Mouse (Mus musculus): ENCODE measurements around the gene Cuedc1. TPM values are rescaled to one million over a fixed set of nuclear protein-coding genes. Genes with fewer than 3 reads are reported as not detected.

Gene Cuedc1
- polyA plus RNA-seq, 1 experiment from 2014 or later, result 11.4 TPM

- no peak for DNase-seq (ENCODE audit: low spot score)
Observed at GRCm38 (mm10) chr11:88234789-88235188, 136.9 kb downstream of the Cuedc1 start.

GRCm38 (mm10) chr11:88235221-88236203 lies 137.7 kb downstream of the Cuedc1 start:
- DNase-seq (ENCODE audit: low spot score), result no peak

GRCm38 (mm10) chr11:88240275-88240674 lies 142.4 kb downstream of the Cuedc1 start:
- DNase-seq (ENCODE audit: low spot score), result no peak

DNA sequence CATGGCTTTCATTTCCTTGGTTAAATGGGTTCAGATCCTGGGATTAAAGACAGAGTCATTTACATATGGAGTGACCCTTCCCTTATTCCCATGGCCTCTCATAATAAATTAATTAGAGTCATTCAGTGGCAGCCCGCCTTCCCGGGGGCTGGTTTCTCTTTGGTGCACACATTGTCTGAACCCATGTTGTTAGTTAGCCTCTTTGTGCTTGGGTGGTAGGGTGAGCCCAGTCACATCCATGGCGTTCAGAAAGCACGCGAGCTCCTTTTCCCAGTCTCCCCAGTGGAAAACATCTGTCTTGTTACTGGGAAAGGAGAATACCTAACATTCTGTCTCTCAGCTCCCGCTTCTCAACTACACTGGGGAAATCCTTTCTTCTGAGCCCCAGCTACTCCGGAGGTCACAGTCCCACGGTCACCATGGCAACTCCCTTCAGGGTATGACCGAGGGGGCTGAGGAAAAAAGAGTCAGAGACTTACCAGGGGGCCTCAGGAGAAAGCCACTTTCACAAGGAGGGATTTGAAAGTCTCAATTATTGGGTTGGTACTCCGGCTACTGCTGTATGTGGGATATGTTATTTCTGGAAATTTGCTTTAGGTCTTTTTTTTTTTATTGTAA lies 143.0 kb downstream of the Cuedc1 start:
- DNase-seq (ENCODE audit: low spot score), result no peak

DNA sequence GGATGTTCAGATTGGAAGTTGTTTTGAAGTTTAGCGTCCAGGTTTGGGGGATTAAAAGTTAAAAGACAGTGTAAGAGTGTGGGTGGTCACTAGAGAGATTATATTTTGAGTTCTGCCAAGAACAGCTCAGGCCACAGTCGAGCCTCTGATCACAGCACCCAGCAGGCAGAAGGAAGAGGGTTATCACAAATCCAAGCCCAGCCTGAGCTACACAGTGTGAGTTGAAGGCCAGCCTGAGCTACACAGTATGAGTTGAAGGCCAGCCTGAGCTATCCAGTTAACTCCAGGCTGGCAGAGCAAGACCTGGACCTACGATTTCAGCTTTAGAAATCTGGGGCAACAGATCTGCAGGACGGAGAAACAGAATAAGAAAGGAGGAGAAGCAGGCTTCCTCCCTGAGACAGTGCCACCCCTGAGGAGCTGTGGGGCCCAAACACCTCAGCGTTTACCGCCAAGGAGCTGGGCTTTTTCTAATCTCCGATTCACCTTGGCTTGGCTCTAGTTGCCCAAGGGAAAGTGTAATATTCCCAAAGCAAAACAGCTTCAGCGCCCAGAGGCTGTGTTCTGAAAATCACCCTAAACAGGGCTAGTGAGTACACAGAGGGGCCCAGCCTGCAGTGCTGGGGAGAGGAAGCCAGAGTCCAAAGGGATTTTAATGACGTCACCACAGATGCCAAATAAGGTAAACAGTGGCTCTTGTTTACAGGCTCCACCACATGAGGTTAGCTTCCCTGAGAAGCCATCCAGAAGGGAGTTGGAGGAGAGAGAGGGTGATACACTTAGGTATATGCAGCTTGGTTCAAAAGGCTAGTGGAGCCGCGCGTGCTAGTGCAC lies 143.8 kb downstream of the Cuedc1 start:
- no peak for DNase-seq (ENCODE audit: low spot score)

Other genes with a start within 250 kb of the Cuedc1 start
- gene Mks1, start 244.8 kb upstream of the Cuedc1 start, polyA plus RNA-seq (2015; fragmentation: Nextera tagmentation; extraction: Ambion mirVana), result 4.9 and 6.7 TPM in 2 replicates
- gene Epx, start 222.5 kb upstream of the Cuedc1 start, polyA plus RNA-seq (2015; fragmentation: Nextera tagmentation; extraction: Ambion mirVana), result 0.22 and 0.64 TPM in 2 replicates
- gene Olfr462, start 205.8 kb upstream of the Cuedc1 start, polyA plus RNA-seq (2015; fragmentation: Nextera tagmentation; extraction: Ambion mirVana), result not detected in 2 replicates
- gene Olfr463, start 200.7 kb upstream of the Cuedc1 start, polyA plus RNA-seq (2015; fragmentation: Nextera tagmentation; extraction: Ambion mirVana), result not detected in 2 replicates
- 0.13 TPM in 1 of 2 replicates, not detected in the other for gene Olfr464, start 177.1 kb upstream of the Cuedc1 start, polyA plus RNA-seq (2015; fragmentation: Nextera tagmentation; extraction: Ambion mirVana)
- gene Dynll2, start 110.5 kb upstream of the Cuedc1 start, polyA plus RNA-seq (2015; fragmentation: Nextera tagmentation; extraction: Ambion mirVana), result 23.1 and 26.6 TPM in 2 replicates
- gene Srsf1, start 50.7 kb upstream of the Cuedc1 start, polyA plus RNA-seq (2015; fragmentation: Nextera tagmentation; extraction: Ambion mirVana), result 308 and 311 TPM in 2 replicates
- 32.8 and 33.1 TPM in 2 replicates for gene Vezf1, start 29.8 kb upstream of the Cuedc1 start, polyA plus RNA-seq (2015; fragmentation: Nextera tagmentation; extraction: Ambion mirVana)
- gene Mrps23, start 106.3 kb downstream of the Cuedc1 start, polyA plus RNA-seq (2015; fragmentation: Nextera tagmentation; extraction: Ambion mirVana), result 90.0 and 95.0 TPM in 2 replicates
- not detected in 2 replicates for gene Ccdc182, start 196.0 kb downstream of the Cuedc1 start, polyA plus RNA-seq (2015; fragmentation: Nextera tagmentation; extraction: Ambion mirVana)